ENCODE assay signal across 15 mouse cellular contexts in genomic region chr3:142734291-142734690, GRCm38 (mm10).
"Had no signal": no experiment of that assay in that cellular context is flagged by ENCODE, and none has a peak within 500 bp of the region (broad histone marks: within the 10 kb centered on the region; RNA-seq: fewer than 3 reads in every experiment).

No protein-coding gene starts in this region.

- H3K36me3 ChIP-seq: liver, embryonic 15.5 days; neural tube, embryonic 15.5 days had no signal

- H3K9ac ChIP-seq: kidney, embryonic 15.5 days; limb, embryonic 13.5 days; liver, embryonic 15.5 days; neural tube, embryonic 15.5 days had no signal

- H3K27ac ChIP-seq: kidney, embryonic 15.5 days; limb, embryonic 13.5 days; liver, embryonic 15.5 days; neural tube, embryonic 15.5 days; stomach, postnatal 0 days had no signal

- H3K4me3 ChIP-seq: kidney, embryonic 15.5 days; limb, embryonic 13.5 days; liver, embryonic 15.5 days; myocyte; neural tube, embryonic 15.5 days had no signal

- H3K27me3 ChIP-seq: kidney, embryonic 15.5 days; limb, embryonic 13.5 days; liver, embryonic 15.5 days; neural tube, embryonic 15.5 days had no signal

- ATAC-seq: intestine, embryonic 16.5 days had no signal

- H3K4me2 ChIP-seq: kidney, embryonic 15.5 days; limb, embryonic 13.5 days; liver, embryonic 11.5 days; liver, embryonic 15.5 days; neural tube, embryonic 15.5 days had no signal

- DNase-seq: kidney, adult 2 months; kidney, postnatal 14 days; left cerebral cortex, postnatal 4 days; midbrain, embryonic 14.5 days; right cerebral cortex, adult 18-20 months; right cerebral cortex, postnatal 25 days; thymus, postnatal 4 days had no signal

- H3K4me1 ChIP-seq: kidney, embryonic 15.5 days; limb, embryonic 13.5 days; liver, embryonic 15.5 days; neural tube, embryonic 15.5 days had no signal

- H3K9me3 ChIP-seq: kidney, embryonic 15.5 days; limb, embryonic 13.5 days; liver, embryonic 15.5 days; neural tube, embryonic 15.5 days had no signal
